Mouse (Mus musculus): ENCODE measurements around the gene Gadl1.

Gadl1 gene

DNA sequence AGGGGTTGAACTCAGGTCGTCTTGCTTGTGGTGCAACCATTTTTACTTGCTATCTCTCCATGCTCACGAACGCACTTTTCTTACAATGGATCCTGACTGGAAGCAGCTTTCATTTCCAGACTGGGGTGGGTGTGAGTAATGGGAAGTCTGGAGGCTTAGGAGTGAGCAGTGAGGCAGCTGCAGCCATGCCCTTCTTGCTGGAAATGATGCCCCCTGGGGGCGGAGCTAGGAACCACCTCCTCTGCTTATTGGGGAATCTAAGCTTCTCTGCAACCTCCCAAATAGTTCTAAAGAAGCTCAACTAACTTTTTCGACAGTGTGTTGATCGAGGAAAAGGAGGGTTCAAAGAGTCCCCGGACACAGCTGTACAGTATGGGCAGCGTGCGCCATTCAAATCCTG lies 179.7 kb downstream of the Gadl1 start:
- DNase-seq (ENCODE audit: low read depth) = peak; percentile 25

DNA sequence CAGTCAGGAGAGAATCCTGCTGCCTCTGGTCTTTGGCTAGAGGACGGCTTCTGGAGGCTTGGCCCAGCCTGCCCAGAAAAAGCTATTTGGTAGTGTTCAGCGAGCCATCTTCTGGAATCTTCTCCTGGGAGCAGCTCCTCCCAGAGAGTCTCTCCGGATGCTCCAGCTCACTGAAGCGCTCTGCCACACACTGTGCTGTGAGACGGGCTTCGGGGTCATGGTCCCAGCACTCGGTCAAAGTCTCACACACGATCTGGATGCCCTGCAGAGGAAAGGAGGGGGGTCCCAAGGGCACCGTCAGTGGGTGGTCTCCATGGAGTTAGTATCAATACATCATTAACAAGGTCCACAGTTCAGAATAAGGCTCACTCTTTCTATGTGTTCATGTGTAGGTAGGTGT lies 181.0 kb downstream of the Gadl1 start:
- DNase-seq (ENCODE audit: low read depth) = no peak

- no peak for DNase-seq (ENCODE audit: low read depth)
Observed at GRCm38 (mm10) chr9:116091101-116091841, 182.0 kb downstream of the Gadl1 start.

DNA sequence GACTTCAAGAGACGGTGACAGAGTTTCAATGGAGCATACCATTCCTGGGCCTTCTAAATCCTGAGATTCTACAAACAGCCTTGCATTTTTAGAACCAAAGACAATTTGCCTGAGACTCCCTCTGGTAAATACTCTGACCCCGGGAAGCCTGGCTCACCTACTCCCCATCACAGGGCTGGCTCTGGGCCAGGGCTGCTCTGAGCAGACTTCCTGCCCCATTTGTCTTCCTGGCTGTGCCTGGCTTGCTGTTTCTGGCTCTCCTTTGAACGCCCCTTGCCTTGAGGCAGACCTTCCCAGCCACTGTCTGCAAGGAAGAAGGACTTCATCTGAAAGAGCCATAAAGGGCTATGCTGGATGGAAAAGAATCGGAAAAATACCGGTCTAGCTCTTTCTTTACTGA lies 182.7 kb downstream of the Gadl1 start:
- DNase-seq (ENCODE audit: low read depth) = no peak

GRCm38 (mm10) chr9:116098724-116099595 lies 189.7 kb downstream of the Gadl1 start:
- peak; percentile 28 for DNase-seq (ENCODE audit: low read depth)

DNA sequence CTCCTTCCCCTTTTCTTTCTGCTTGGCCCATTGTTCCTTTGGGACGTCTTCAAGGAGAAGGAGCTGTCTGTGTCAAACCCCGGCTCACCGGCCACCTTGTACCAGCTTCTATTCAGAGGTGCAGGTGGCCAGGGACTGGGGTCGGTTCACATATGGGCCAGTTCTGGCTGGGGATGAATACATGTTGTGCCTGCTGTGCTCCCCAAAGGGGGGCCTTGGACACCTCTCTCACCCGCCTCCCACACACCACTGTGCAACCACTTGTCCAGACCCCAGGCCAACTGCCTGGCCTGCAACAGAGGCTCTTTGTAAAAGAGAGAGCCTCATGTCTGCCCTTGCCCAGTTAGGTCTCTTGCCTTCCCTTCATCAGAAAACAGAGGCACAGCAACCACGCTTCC lies 190.3 kb downstream of the Gadl1 start:
- no peak for DNase-seq (ENCODE audit: low read depth)

DNA sequence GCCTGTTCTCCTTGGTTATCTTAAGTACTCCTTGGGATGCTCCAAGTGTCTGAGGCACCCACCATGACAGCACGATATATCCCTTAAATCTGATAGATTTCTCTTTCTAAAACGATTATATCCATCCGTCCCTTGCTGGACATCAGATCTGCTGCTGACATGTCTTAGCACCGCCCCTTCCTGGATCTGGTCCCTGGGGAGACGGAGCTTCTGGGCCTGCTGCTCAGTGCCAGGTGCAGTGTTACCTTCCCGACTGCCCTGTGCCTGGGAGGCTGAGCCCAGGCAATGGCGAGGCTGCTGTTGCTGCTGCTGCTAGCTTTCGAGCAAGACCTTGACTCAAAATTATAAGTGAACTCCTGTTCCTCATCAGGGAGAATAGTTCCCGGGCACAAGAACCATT lies 190.8 kb downstream of the Gadl1 start:
- no peak for DNase-seq (ENCODE audit: low read depth)

GRCm38 (mm10) chr9:116101842-116102241 lies 192.6 kb downstream of the Gadl1 start:
- no peak for DNase-seq (ENCODE audit: low read depth)

DNA sequence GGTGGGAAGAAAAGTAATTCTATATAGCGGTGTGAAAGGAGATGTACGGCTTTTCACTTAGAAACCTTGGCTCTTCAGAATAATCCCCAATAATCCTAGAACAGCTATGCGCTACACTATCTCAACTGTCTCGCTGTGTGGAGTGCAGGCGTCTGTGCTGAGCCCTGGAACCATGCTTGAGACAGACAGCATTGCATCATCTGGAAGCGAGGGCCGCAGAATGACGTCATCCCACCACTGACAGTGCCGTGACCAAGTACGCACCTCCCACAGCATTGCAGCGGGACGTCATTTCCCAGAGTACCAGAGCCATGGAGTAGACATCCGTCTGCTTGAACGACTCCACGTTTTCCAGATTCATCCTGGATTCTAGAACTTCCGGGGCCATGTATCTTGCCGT lies 195.5 kb downstream of the Gadl1 start:
- no peak for DNase-seq (ENCODE audit: low read depth)

DNA sequence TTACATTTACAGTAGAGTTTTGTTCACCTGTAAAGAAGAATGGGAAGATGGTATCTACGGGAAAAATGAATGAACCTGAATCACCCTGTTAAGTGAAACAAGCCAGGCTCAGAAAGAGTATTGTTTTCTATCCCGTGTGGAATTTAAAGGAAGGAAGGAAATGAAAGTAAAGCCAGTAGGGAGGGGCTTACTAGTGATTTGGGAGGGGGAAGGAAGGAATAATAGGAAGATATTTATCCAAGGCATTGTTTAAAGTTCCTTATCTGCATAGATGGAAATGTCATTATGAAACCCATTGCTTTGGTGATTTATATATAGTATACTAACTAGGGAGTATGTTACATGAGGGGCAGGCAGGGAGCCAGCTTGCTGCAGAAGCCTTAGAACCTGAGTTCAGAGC lies 199.5 kb downstream of the Gadl1 start:
- DNase-seq (ENCODE audit: low read depth) = no peak

DNA sequence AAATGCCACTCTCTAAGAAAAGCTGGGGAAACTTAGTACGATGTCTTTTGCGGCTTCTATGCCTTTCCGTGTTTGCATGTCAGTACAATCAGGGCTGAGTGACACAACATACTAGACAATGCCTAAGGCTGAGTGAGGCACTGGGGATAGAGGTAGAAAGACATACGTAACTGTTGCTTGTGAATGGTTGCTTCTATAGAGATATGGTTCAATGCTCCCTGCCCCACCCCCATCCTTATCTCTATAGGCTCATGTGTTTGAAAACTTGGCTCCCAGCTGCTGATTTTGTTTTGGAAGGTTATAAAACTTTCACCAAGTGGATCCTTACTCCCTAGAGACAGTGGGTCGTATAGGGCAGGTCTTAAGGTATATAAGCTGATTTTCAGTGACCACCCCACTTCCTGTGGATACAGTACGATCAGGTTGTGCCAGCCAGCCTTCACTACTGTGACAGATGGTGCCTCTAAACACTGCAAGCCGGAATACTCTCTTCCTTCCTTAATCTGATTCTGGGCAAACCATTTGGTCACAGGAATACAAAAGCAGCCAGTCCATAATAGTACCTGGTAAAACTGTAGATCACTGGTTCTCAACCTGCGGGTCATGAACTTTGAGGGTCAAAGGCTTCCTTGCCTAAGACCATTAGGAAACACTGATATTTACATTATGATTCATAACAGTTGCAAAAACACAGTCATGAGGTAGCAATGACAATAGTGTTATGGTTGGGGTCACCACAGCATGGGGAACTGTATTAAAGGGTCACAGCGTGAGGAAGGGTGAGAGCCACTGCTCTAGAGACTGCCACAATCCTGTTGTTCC lies 202.1 kb downstream of the Gadl1 start:
- no peak for DNase-seq (ENCODE audit: low read depth)

DNA sequence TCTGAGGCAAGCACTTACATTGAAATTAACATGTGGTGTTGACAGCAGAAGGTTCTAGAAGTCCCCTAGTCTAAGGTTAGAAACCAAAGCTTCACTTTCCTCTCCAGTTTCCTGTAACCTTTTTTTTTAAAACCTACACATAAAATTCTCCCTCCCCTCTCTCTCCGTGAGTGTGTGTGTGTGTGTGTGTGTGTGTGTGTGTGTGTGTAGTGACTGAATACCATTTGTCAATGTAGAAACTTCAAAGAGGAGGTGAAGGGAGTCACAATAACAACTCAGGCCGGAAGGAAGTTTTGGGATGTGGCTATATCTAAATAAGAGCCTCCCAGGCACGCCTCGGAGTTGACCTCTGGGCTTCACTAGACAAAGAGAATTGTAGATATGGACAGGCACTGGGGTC lies 205.1 kb downstream of the Gadl1 start:
- DNase-seq (ENCODE audit: low read depth) = no peak

GRCm38 (mm10) chr9:116115875-116116274 lies 206.6 kb downstream of the Gadl1 start:
- DNase-seq (ENCODE audit: low read depth) = no peak

GRCm38 (mm10) chr9:116118332-116118872 lies 209.1 kb downstream of the Gadl1 start:
- DNase-seq (ENCODE audit: low read depth) = no peak

GRCm38 (mm10) chr9:116119990-116120389 lies 210.7 kb downstream of the Gadl1 start:
- DNase-seq (ENCODE audit: low read depth) = no peak

DNA sequence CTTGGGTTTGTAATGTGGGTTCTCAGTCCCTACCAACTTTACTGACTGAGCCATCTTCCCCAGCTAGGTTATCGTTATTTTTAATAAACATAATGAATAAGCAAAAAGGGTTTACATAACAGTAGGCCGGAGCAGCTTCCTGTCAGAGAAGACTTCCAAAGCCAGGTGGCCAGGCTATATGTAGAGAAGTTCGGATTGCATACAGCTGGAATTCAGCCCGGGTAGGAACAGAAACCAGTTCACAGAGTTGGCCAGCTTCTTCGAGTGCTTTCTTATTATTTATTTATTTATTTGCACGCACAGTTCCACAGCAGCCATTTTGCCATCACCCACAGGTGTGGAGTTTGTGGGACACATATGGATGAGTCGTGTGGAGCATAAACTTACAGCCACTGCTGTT lies 212.2 kb downstream of the Gadl1 start:
- no peak for DNase-seq (ENCODE audit: low read depth)

DNA sequence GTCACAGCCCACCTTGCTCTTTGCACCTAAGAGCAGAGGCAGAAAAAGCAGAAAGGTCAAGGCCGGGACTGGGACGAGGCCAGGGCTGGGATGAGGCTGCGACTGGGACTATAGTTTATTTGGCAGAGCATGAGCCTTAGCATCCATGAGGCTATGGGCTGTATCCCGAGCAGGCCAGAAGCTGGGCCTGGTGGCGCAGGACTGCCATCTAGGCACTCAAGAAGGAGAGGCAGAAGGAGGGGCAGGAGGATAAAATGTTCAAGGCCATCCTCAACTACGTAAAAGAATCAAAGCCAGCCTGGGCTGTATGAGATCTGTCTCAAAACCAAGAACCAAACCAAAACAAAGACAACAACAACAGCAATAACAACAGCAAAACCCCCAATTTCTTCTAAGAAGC lies 213.3 kb downstream of the Gadl1 start:
- no peak for DNase-seq (ENCODE audit: low read depth)

- DNase-seq (ENCODE audit: low read depth) = no peak
Observed at GRCm38 (mm10) chr9:116122969-116123589, 213.8 kb downstream of the Gadl1 start.
